In genomic region chr5:136324506-136324905, GRCm38 (mm10) we compare ENCODE assay signal across 14 mouse cellular contexts.
DNase-seq lines count a peak whose midpoint lies in the region; ATAC-seq lines count a peak whose summit lies in the region.
"Had no signal": no experiment of that assay in that cellular context is flagged by ENCODE, and none has a peak within 500 bp of the region (broad histone marks: within the 10 kb centered on the region; RNA-seq: fewer than 3 reads in every experiment).

No protein-coding gene starts in this region.

- no peak overlapping the region for H3K9ac ChIP-seq in midbrain, embryonic 11.5 days (ENCODE audit: low read length)
- no peak overlapping the region for H3K9ac ChIP-seq in midbrain, embryonic 15.5 days
- H3K9ac ChIP-seq: lung, embryonic 15.5 days had no signal

- no peak overlapping the region for H3K27ac ChIP-seq in midbrain, embryonic 11.5 days (ENCODE audit: low read depth, low read length)
- no peak overlapping the region for H3K27ac ChIP-seq in midbrain, embryonic 15.5 days
- H3K27ac ChIP-seq: lung, embryonic 15.5 days had no signal

- DNase-seq in cerebellum, adult 11 months: peak; percentile 23
- no peak for DNase-seq in cerebellum, postnatal 4 days (ENCODE audit: low spot score in 2 of 2)
- DNase-seq in ovary, postnatal 36 days (ENCODE audit: low spot score): peak; percentile 26
- no peak for DNase-seq in ovary, postnatal 14 days (ENCODE audit: low spot score)
- peak; percentile 29 to 50 for DNase-seq in cerebellum, postnatal 36 days
- DNase-seq in midbrain, embryonic 11.5 days (ENCODE audit: low spot score, missing footprints): no peak
- no peak for DNase-seq in left cerebral cortex, adult 8-10 months (ENCODE audit: low spot score in 2 of 2)
- DNase-seq: kidney, adult 11 months; retina, postnatal 1 day; thymus, adult 18-20 months had no signal

- ATAC-seq in midbrain, embryonic 11.5 days (ENCODE audit: low FRiP score): no peak
- ATAC-seq in midbrain, embryonic 15.5 days (replicated peaks): no peak

- H3K4me3 ChIP-seq in midbrain, embryonic 11.5 days (ENCODE audit: low read depth, low read length): no peak overlapping the region
- no peak overlapping the region for H3K4me3 ChIP-seq in midbrain, embryonic 15.5 days
- H3K4me3 ChIP-seq: lung, embryonic 15.5 days; megakaryocyte, embryonic 14.5 days; myocyte had no signal

- no peaks in the 10 kb centered on the region for H3K9me3 ChIP-seq in midbrain, embryonic 11.5 days (ENCODE audit: control insufficient read depth, low read length)
- H3K9me3 ChIP-seq in midbrain, embryonic 15.5 days: no peaks in the 10 kb centered on the region
- H3K9me3 ChIP-seq: lung, embryonic 15.5 days; megakaryocyte, embryonic 14.5 days had no signal

- no peaks in the 10 kb centered on the region for H3K4me1 ChIP-seq in midbrain, embryonic 11.5 days (ENCODE audit: control insufficient read depth, insufficient read depth, low read length)
- H3K4me1 ChIP-seq in midbrain, embryonic 15.5 days: no peaks in the 10 kb centered on the region
- H3K4me1 ChIP-seq: lung, embryonic 15.5 days had no signal

- 83% methylated on average over 4 of the region's 4 CpGs for WGBS in midbrain, embryonic 11.5 days
- WGBS in midbrain, embryonic 15.5 days: 81% methylated on average over 4 of the region's 4 CpGs

- no peaks in the 10 kb centered on the region for H3K27me3 ChIP-seq in midbrain, embryonic 11.5 days (ENCODE audit: control insufficient read depth, insufficient read depth, low read length)
- no peaks in the 10 kb centered on the region for H3K27me3 ChIP-seq in midbrain, embryonic 15.5 days (replicated peaks)
- H3K27me3 ChIP-seq: lung, embryonic 15.5 days; megakaryocyte, embryonic 14.5 days had no signal

- peaks cover 6% of the 10 kb centered on the region; the same call in 1 of the 2 replicates for H3K36me3 ChIP-seq in midbrain, embryonic 11.5 days (ENCODE audit: control insufficient read depth, insufficient read depth, low read length)
- H3K36me3 ChIP-seq in midbrain, embryonic 15.5 days (replicated peaks): peaks cover 9% of the 10 kb centered on the region; the same call in 1 of the 2 replicates

- H3K4me2 ChIP-seq in midbrain, embryonic 11.5 days: no peak overlapping the region
- H3K4me2 ChIP-seq in midbrain, embryonic 15.5 days: no peak overlapping the region
- H3K4me2 ChIP-seq: lung, embryonic 15.5 days had no signal

Comparison
In these comparisons a context has a peak if more than half of its experiments do, and no peak if none do; other contexts are left out.
1. DNase-seq: peak in cerebellum, adult 11 months (single experiment), ovary, postnatal 36 days (single experiment) and cerebellum, postnatal 36 days (2 of 2); none in cerebellum, postnatal 4 days (0 of 2), ovary, postnatal 14 days (single experiment), midbrain, embryonic 11.5 days (single experiment) and left cerebral cortex, adult 8-10 months (0 of 2).